Mouse (Mus musculus): Measurements from ENCODE around the gene Il13ra1. TPM values are rescaled to one million over a fixed set of nuclear protein-coding genes. Genes with fewer than 3 reads are reported as not detected.

The Il13ra1 gene
- polyA plus RNA-seq (2016; fragmentation: Nextera tagmentation; extraction: Ambion mirVana): 9.3 and 13.9 TPM in 2 replicates

DNA sequence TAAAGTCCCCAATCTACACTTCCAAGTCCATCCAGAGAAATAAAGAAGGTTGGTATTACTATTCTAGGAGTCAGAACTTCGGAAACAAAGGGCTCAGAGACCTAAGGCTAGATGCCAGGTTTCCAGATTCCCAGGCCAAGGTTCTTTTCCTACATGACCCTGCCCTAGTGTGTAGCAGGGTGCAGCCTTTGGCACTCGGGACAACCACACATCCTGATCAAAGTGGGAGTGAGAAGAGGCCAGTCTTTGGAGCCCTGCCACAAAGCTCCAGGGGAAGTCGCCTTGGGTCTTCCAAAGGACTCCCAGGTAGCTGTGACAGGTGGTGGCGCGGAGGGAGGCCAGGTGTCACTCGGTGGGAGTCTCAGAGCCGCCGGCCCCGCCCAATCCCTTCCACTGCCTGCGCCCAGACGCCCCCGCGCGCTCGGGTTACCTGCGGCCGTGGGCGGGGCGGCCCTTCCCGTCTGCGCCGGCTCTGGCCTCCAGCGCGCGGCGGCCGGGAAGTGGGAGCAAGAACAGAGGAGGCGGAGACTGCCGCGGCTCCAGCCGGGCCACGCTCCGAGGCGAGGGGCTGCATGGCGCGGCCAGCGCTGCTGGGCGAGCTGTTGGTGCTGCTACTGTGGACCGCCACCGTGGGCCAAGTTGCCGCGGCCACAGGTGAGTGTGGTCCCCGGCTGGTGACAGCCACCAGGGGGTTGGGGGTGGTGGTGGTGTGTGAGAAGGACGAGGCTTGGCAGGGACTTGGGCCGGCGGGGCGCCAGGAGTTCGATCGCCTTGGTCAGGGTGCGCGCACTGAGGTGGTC lies at the start of gene Il13ra1:
Gene Il13ra1 (plus strand): TSS at position 489 of the 800 bp plus-strand sequence.
- H3K27ac ChIP-seq: peak within 1 kb of the TSS; percentile 84
- peak; percentile 72 for DNase-seq (ENCODE audit: low spot score)

GRCm38 (mm10) chrX:36073997-36074396 lies 37.9 kb upstream of the Il13ra1 start:
- DNase-seq (ENCODE audit: low spot score): no peak
- 78% methylated on average over 2 of the region's 2 CpGs for WGBS

More for the DNA sequence above, at the start of gene Il13ra1:
- H3K9me3 ChIP-seq: no peaks in the 10 kb centered on the region; the same call in 1 of the 2 replicates
- H3K4me1 ChIP-seq: no peaks in the 10 kb centered on the region
- H3K4me3 ChIP-seq: peak within 1 kb of the TSS; percentile 66
- H3K36me3 ChIP-seq: no peaks in the 10 kb centered on the region
- peaks cover 7% of the 10 kb centered on the region; the same call in 1 of the 2 replicates for H3K27me3 ChIP-seq (ENCODE audit: insufficient read depth, poor library complexity, severe bottlenecking)
- 17% methylated on average over 46 of the region's 51 CpGs for WGBS

DNA sequence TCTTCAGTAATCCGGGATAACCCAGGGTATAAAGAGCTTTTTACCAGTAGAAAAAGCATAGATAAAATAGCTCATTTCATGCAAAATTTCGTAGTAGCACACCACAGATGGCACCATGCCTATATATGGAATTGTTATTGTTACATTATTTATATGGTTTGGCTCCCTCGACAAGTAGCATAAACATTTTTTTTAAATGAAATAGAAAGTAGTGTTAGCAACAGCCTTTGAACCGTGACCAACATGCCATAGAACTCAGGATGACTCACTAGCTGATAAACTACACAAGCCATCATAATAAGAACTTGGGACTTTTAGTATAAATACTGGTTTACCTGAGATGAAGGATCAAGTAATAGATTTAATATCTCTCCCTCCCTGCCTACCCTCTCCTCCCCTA lies 34.7 kb upstream of the Il13ra1 start:
- H3K4me3 ChIP-seq: no peak overlapping the region
- WGBS: 72% methylated on average over 4 of the region's 4 CpGs
- no peak for DNase-seq (ENCODE audit: low spot score)
- H3K4me1 ChIP-seq: no peaks in the 10 kb centered on the region
- no peak overlapping the region for H3K27ac ChIP-seq
- H3K36me3 ChIP-seq: no peaks in the 10 kb centered on the region
- H3K9me3 ChIP-seq: no peaks in the 10 kb centered on the region
- H3K27me3 ChIP-seq (ENCODE audit: insufficient read depth, poor library complexity, severe bottlenecking): no peaks in the 10 kb centered on the region

More at GRCm38 (mm10) chrX:36073997-36074396, 37.9 kb upstream of the Il13ra1 start:
- H3K36me3 ChIP-seq: no peaks in the 10 kb centered on the region
- H3K4me3 ChIP-seq: no peak overlapping the region
- no peaks in the 10 kb centered on the region for H3K4me1 ChIP-seq
- H3K9me3 ChIP-seq: no peaks in the 10 kb centered on the region
- no peaks in the 10 kb centered on the region for H3K27me3 ChIP-seq (ENCODE audit: insufficient read depth, poor library complexity, severe bottlenecking)
- no peak overlapping the region for H3K27ac ChIP-seq

DNA sequence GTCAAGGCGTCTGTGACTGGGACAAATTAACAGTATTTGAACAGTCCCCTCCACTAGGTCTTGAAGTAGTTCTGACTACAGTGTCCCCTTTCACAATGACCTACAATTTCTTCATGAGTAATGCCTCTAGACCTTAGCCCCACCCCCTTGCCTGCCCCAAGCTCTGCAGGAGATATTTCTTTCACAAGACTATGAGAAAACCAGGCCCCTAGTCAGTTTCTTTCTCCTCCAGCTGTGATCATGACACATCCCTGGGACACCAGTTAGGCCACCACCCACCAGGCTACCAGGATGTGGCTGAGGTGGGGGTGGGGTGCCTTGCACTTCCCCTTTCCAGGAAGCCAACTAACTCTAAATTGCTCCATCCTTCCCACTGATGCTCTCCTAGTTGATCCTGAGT lies 29.0 kb upstream of the Il13ra1 start:
- H3K9me3 ChIP-seq: no peaks in the 10 kb centered on the region
- 81% methylated on average over 1 of the region's 1 CpGs for WGBS
- no peak for DNase-seq (ENCODE audit: low spot score)
- H3K27me3 ChIP-seq (ENCODE audit: insufficient read depth, poor library complexity, severe bottlenecking): no peaks in the 10 kb centered on the region
- H3K4me1 ChIP-seq: no peaks in the 10 kb centered on the region
- H3K36me3 ChIP-seq: no peaks in the 10 kb centered on the region
- no peak overlapping the region for H3K27ac ChIP-seq
- H3K4me3 ChIP-seq: no peak overlapping the region

GRCm38 (mm10) chrX:36088464-36089256 lies 23.2 kb upstream of the Il13ra1 start:
- no peaks in the 10 kb centered on the region for H3K9me3 ChIP-seq
- H3K36me3 ChIP-seq: no peaks in the 10 kb centered on the region
- H3K27me3 ChIP-seq (ENCODE audit: insufficient read depth, poor library complexity, severe bottlenecking): no peaks in the 10 kb centered on the region
- H3K27ac ChIP-seq: no peak overlapping the region
- 86% methylated on average over 6 of the region's 6 CpGs for WGBS
- DNase-seq (ENCODE audit: low spot score): no peak
- no peak overlapping the region for H3K4me3 ChIP-seq
- H3K4me1 ChIP-seq: no peaks in the 10 kb centered on the region

- no peak for DNase-seq (ENCODE audit: low spot score)
- Histone ChIP-seq H3K27ac (no peak overlapping the region), H3K4me3 (no peak overlapping the region), H3K9me3 (no peaks in the 10 kb centered on the region), H3K36me3 (no peaks in the 10 kb centered on the region), H3K27me3 (ENCODE audit: insufficient read depth, poor library complexity, severe bottlenecking) (no peaks in the 10 kb centered on the region), H3K4me1 (no peaks in the 10 kb centered on the region)
- 76% methylated on average over 1 of the region's 1 CpGs for WGBS
Measured at GRCm38 (mm10) chrX:36100883-36101282, 11.0 kb upstream of the Il13ra1 start.

DNA sequence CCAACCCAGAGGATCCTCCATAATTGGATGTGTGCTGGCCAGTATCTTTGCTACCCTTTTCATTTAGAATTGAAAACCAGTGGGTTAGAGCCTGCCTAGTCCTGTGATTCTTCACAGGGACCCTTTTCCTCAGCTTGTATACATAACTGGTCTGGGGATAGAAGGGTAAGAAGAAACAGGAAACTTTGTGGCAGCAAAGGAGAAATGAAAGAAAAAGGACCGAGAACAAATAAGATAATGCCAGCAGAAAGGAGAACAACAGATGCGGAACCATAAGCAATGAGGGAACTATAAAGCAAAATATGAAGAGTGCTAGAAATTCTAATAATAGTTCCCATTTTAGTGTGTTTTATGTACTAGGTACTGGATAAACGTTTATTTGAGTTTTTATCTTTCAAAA lies 10.6 kb upstream of the Il13ra1 start:
- 69% methylated on average over 3 of the region's 3 CpGs for WGBS
- Histone ChIP-seq H3K4me1 (no peaks in the 10 kb centered on the region), H3K36me3 (no peaks in the 10 kb centered on the region), H3K4me3 (no peak overlapping the region), H3K27ac (no peak overlapping the region), H3K27me3 (ENCODE audit: insufficient read depth, poor library complexity, severe bottlenecking) (no peaks in the 10 kb centered on the region), H3K9me3 (no peaks in the 10 kb centered on the region)
- DNase-seq (ENCODE audit: low spot score): no peak

DNA sequence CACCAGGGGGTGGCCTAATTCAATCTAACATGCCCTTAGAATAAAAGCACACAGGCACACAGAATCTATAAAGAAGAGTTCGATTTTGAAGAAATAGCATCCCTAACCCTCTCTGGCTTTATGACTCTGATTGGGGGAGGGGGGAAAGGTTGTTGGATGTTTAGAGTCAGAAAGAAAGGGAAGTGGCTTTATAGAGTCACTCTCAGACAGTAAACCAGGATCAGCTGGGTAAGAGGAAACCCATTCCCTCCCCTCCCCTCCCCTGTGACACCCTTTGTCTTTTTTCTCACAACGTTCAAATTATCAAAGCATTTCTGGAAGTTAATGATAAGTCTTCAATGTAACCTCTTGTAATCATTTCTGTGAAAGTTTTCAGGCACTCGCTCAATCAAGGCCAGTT lies 3.3 kb upstream of the Il13ra1 start:
- Histone ChIP-seq H3K27me3 (ENCODE audit: insufficient read depth, poor library complexity, severe bottlenecking) (peaks cover 7% of the 10 kb centered on the region; the same call in 1 of the 2 replicates), H3K4me3 (no peak overlapping the region), H3K36me3 (no peaks in the 10 kb centered on the region), H3K4me1 (no peaks in the 10 kb centered on the region), H3K27ac (no peak overlapping the region), H3K9me3 (no peaks in the 10 kb centered on the region; the same call in 1 of the 2 replicates)
- no peak for DNase-seq (ENCODE audit: low spot score)
- 47% methylated on average over 3 of the region's 3 CpGs for WGBS

DNA sequence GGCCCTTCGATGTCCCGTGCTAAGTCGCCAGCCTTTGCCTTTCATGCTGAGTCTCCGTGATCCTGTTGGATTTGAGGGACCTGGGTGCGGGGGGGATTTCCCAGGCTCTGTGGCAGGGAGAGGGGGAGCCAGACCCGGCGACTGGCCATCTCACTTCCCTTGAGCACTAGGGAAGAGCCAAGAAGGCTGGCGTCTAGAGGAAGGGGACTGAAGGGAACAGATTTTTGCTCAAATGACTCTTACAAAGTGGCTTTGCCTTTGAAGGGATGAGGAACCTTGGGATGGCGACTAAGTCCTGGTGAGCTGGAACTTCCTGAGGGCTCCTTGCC lies 476 bp downstream of the Il13ra1 start:
- peaks cover 7% of the 10 kb centered on the region; the same call in 1 of the 2 replicates for H3K27me3 ChIP-seq (ENCODE audit: insufficient read depth, poor library complexity, severe bottlenecking)
- no peaks in the 10 kb centered on the region for H3K36me3 ChIP-seq
- 18% methylated on average over 7 of the region's 9 CpGs for WGBS
- H3K9me3 ChIP-seq: no peaks in the 10 kb centered on the region; the same call in 1 of the 2 replicates
- peak overlapping the region; percentile 84 for H3K27ac ChIP-seq
- DNase-seq (ENCODE audit: low spot score): no peak
- H3K4me3 ChIP-seq: peak overlapping the region; percentile 66
- no peaks in the 10 kb centered on the region for H3K4me1 ChIP-seq

DNA sequence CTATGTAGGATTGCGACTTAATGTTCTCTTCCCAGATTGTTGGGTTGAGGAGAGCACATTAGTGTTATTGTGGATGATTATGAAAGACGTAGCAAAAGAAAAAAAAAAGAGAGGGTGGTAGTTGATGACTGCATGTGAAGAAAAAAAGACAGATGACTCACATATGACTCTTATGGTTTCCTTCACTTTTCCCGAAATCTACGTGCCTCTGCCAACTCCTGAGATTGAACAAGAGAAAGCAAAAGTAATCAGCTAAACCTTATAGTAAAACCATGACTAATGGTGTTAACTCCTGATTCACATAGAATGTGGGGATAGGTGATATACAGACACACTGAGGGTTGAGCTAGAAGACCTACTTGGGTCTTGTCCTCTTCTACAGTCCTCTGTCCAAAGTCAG lies 3.3 kb downstream of the Il13ra1 start:
- DNase-seq (ENCODE audit: low spot score): no peak
- no peaks in the 10 kb centered on the region for H3K4me1 ChIP-seq
- H3K4me3 ChIP-seq: no peak overlapping the region
- peaks cover 7% of the 10 kb centered on the region; the same call in 1 of the 2 replicates for H3K27me3 ChIP-seq (ENCODE audit: insufficient read depth, poor library complexity, severe bottlenecking)
- H3K9me3 ChIP-seq: no peaks in the 10 kb centered on the region; the same call in 1 of the 2 replicates
- 84% methylated on average over 4 of the region's 4 CpGs for WGBS
- H3K27ac ChIP-seq: no peak overlapping the region
- no peaks in the 10 kb centered on the region for H3K36me3 ChIP-seq

DNA sequence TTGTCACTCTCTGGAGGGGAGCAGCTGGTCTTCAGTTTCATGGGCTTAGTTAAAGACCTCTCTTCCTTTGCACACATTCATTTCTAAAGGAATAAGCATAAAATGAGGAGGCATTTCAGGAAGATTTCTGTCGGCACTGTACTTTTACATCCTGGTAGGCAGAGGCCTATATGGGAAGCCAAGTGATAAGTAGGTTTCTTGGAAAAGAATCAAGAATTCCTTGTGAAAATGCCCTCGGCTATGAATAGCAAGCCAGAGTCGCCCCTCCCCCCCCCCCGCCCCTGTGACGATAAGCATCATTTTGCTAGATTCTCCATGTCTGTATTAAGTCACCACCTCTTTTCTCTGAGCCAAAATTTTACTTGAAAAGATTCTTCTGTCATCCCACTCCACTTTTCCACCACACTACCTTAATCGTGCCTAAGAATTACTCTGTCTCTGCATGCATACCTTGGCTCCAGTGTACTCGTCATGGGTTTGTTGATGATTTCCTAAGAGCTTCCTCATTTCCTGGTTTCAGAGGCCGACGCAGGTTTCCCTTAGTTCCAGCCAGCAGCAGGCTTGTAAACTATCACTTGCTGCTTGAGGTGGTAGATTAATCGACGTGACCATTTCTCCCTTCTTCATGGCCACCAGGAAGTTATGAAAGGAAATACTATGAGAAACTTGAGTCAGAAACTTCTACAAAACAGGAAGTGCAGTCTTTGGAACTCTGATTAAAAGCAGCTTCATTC lies 17.3 kb downstream of the Il13ra1 start:
- 49% methylated on average over 10 of the region's 11 CpGs for WGBS
- Histone ChIP-seq H3K9me3 (no peaks in the 10 kb centered on the region), H3K27me3 (ENCODE audit: insufficient read depth, poor library complexity, severe bottlenecking) (no peaks in the 10 kb centered on the region), H3K4me3 (no peak overlapping the region), H3K36me3 (no peaks in the 10 kb centered on the region), H3K4me1 (no peaks in the 10 kb centered on the region), H3K27ac (peak overlapping the region; percentile 47; the same call in 1 of the 2 replicates)
- DNase-seq (ENCODE audit: low spot score): no peak

- WGBS: 49% methylated on average over 1 of the region's 1 CpGs
- H3K27ac ChIP-seq: peak overlapping the region; percentile 47; the same call in 1 of the 2 replicates
- no peak for DNase-seq (ENCODE audit: low spot score)
Measured at GRCm38 (mm10) chrX:36129771-36130108, 17.8 kb downstream of the Il13ra1 start.

More at GRCm38 (mm10) chrX:36129771-36130108, 17.8 kb downstream of the Il13ra1 start:
- H3K4me1 ChIP-seq: no peaks in the 10 kb centered on the region
- H3K4me3 ChIP-seq: no peak overlapping the region
- no peaks in the 10 kb centered on the region for H3K27me3 ChIP-seq (ENCODE audit: insufficient read depth, poor library complexity, severe bottlenecking)
- H3K36me3 ChIP-seq: no peaks in the 10 kb centered on the region
- H3K9me3 ChIP-seq: no peaks in the 10 kb centered on the region
